Mouse (Mus musculus): ENCODE data around the gene Krtcap2. TPM values are rescaled to one million over a fixed set of nuclear protein-coding genes. Genes with fewer than 3 reads are reported as not detected.
A peak's percentile ranks its signal among the peaks of the same experiment; 100 is the strongest.

Krtcap2 gene
- total RNA-seq, 2 experiments from 2014 or later, result 29.1 to 39.0 TPM

DNA sequence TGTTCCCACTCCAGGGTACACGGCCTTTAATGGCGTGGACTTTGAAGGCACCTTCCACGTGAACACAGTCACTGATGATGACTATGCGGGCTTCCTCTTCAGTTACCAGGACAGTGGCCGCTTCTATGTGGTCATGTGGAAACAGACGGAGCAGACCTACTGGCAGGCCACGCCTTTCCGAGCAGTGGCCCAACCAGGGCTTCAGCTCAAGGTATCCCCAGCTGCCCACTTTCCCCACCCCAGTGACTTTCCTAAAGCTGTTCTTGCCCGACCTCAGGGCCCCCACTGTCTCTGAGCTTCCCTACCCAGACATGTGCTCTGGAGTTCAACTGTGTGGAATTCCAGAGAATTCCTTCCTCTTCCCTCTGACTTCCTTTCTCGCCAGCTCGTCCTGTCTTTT lies 21.0 kb upstream of the Krtcap2 start:
- ATAC-seq (replicated peaks; ENCODE audit: low FRiP score, poor library complexity, severe bottlenecking), result no peak

DNA sequence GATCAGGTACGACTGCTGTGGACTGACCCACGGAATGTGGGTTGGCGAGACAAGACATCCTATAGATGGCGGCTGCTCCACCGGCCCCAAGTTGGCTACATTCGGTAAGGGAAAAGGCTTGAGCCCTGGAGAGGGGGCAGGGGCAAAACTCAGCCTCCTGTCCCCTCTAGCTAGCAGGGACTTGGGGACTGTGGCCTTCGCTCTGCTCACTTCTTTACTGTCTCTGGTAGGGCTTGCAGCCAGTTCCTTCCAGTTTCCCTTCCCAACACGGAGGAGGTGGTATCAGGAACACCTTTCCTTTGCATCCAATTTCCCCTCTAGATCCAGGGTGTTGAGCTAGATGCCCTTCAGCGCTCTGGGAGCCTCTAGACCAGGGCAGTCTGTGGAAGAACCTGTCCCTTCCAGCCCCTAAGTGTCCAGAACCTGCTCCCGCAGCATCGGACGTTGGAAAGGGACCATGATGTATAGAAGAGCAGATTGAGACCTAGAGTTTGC lies 20.4 kb upstream of the Krtcap2 start:
- no peak for ATAC-seq (replicated peaks; ENCODE audit: low FRiP score, poor library complexity, severe bottlenecking)

DNA sequence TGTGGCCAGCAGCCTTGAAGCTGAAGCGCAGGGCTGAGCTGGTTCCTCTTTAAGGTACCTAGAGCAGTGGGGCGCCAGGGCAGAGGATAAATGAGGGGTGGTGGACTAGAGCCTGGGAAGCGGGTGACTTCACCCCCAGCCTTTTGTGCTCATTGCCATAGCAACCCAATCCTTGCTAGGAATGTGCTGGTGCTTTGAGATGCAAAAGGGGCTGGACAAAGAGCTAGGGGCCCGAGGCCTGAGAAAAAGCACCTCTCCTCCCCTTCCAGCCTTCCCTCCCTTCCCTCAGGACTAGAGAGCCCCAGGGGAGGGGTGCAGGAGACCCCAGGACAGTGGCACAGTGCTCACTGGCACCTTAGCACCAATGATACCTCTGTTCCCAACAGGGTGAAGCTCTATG lies 19.8 kb upstream of the Krtcap2 start:
- ATAC-seq (replicated peaks; ENCODE audit: low FRiP score, poor library complexity, severe bottlenecking), result no peak

DNA sequence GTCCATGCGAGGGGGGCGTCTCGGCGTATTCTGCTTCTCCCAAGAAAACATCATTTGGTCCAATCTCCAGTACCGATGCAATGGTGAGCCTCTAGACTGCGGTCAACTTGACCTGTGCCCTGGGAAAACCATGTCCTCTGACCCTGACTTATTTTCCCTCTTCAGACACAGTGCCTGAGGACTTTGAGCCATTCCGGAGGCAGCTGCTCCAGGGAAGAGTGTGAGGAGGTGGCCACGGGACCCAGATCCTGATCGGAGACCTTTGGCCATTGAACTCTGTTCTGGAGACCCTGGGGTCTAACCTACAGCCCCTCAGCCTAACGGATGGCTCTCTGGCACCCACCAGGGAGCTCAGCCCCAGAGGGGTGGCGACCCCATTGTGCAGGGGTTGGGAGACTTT lies 19.4 kb upstream of the Krtcap2 start:
- no peak for ATAC-seq (replicated peaks; ENCODE audit: low FRiP score, poor library complexity, severe bottlenecking)

DNA sequence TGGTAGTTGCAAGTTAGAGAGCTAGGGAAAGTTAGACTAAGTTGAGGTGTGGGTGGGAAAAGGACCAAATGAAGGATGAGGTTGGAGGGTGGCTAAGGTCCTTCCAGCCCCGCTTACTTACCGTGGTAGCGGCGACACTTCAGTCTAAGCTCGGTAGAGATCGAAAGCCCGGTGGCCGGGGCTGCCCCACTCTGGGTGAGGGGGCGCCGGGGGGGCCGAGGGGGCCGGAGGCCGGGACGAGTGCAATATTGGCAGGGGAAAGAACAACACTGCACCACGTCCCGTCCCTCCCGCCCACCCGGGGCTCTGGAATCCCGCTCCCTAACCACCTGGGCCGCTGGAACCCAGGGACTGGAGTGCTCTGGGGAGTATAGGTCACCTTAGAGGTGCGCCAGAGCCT lies 18.9 kb upstream of the Krtcap2 start, which contains the start of gene Mtx1:
TSS of gene Mtx1 (minus strand) at position 189 of the 400 bp plus-strand sequence.
- ATAC-seq (replicated peaks; ENCODE audit: low FRiP score, poor library complexity, severe bottlenecking), result no peak

DNA sequence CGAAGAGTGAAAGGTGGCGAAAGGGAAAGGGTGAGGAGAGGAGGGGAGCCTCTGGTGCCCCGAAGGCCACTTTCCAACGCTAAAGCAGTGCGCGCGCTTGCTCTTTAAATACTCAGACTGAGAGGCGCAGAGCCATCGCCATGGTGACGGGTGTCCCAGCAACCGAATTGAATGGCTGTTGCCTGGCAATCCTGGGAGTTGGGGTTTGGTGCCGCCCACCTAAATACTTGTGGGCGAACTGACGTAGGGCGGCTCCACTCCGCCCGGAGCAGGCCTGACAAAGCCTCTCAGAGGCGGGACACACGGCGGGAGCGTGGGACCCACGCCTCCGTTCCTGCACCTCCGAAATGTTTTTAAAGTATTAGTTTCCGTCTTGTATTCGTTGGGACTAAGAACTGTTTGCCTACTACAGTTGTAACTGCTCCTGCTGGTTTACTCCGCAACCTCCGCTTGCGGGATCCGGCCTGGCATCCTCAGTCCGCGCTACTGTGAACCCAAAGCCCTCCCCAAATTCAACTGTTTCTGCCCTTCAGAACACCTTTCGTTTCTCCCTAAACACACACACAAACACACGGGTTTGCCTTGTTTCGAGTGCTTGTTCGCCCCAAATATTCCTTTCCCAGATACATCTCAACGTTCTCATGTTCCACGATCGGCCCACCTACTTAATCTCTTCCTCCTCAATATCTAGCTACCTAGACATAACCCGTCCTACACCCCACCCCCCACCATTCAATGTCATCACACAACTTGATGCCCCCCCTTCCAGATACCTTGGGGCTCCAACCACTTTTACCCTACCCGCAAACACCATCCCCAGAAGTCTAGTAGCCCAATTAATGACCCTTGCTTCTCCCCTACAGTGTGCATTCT lies 18.2 kb upstream of the Krtcap2 start:
- no peak for ATAC-seq (replicated peaks; ENCODE audit: low FRiP score, poor library complexity, severe bottlenecking)

DNA sequence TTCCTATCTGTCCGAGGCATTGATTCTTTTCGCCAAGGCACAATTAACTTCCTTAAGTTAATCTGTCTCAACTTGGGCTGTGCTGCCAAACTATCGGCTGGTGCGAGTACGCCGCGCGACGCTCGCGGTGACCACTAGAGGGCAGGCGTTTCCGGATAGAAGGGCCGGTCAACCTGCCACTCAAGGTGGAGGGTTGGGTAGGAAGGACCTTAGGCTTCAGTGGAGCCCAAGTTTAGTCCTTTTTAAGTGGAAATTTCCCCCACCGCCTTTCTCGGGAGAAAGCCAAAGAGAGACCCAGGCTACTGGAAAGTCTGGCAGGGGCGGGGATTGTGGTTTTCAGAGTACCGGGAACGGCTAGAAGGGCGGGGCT lies 17.6 kb upstream of the Krtcap2 start:
- peak; percentile 76 for ATAC-seq (replicated peaks; ENCODE audit: low FRiP score, poor library complexity, severe bottlenecking)

DNA sequence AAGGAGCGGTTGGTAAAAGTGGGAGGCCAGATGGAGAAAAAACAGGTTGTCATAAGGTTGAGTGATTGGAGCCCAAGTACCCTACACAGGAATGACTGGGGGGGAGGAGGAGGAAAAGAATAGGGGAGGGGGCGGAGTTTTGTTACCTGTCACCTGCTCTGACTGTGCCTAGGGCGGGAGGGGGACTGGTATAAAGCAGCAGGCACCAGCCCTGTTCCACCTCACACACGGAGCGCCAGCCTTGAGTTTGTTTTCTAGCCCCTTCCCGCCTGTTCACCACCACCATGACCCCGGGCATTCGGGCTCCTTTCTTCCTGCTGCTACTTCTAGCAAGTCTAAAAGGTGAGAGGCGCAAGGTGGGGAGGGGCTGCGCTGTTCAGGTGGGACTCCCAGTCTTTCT lies 16.9 kb upstream of the Krtcap2 start, which contains the start of gene Muc1:
TSS of gene Muc1 (plus strand) at position 222 of the 400 bp plus-strand sequence.
- no peak for ATAC-seq (replicated peaks; ENCODE audit: low FRiP score, poor library complexity, severe bottlenecking)

DNA sequence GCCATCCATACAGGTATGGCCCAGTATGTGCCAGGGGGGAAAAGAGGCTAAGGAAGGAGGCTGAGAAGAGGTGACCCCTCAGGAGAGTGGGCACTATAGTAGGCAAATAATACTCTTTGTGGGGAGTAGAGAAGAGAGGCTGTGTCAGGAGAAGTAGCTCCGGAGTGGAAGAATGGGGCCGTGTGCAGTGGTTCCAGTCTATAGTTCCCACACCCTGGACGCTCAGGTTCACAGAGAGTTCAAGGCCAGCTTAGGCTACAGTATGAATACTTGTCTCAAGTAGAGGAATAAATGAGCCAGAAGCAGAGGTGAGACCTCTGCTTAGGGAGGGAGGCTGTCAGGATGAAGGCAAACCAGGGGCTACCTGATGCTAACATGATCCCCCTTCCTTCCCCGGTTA lies 16.5 kb upstream of the Krtcap2 start:
- no peak for ATAC-seq (replicated peaks; ENCODE audit: low FRiP score, poor library complexity, severe bottlenecking)

DNA sequence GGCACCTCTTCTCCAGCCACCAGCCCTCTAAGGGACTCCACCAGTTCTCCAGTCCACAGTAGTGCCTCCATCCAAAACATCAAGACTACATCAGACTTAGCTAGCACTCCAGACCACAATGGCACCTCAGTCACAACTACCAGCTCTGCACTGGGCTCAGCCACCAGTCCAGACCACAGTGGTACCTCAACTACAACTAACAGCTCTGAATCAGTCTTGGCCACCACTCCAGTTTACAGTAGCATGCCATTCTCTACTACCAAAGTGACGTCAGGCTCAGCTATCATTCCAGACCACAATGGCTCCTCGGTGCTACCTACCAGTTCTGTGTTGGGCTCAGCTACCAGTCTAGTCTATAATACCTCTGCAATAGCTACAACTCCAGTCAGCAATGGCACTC lies 15.2 kb upstream of the Krtcap2 start:
- ATAC-seq (replicated peaks; ENCODE audit: low FRiP score, poor library complexity, severe bottlenecking), result no peak

DNA sequence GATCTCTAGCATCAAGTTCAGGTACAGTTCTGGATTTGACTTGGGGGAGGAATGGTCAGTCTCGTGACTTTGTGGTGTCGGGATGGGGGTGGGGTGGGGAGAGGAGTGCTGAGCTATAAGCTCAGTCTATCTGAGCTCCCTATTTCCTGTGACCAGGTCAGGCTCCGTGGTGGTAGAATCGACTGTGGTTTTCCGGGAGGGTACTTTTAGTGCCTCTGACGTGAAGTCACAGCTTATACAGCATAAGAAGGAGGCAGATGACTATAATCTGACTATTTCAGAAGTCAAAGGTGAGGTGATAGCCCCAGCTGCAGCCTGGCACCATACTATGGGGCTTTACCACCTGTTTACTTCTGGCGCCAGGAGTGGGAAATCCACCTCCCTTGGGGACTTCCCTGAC lies 14.4 kb upstream of the Krtcap2 start:
- ATAC-seq (replicated peaks; ENCODE audit: low FRiP score, poor library complexity, severe bottlenecking), result no peak

DNA sequence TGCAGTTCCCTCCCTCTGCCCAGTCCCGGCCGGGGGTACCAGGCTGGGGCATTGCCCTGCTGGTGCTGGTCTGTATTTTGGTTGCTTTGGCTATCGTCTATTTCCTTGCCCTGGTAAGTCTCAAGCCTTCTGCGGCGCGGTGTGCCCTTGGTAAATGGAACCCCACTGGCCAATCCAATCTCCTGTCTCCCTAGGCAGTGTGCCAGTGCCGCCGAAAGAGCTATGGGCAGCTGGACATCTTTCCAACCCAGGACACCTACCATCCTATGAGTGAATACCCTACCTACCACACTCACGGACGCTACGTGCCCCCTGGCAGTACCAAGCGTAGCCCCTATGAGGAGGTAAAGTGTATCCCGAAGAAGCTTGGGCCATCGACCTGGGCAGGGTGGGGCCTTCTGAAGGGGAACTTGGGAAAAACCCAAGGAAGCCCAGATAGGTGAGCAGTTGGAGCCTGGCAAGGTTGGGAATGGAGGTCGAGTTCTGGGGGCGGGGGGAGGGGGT lies 13.9 kb upstream of the Krtcap2 start:
- ATAC-seq (replicated peaks; ENCODE audit: low FRiP score, poor library complexity, severe bottlenecking), result no peak

DNA sequence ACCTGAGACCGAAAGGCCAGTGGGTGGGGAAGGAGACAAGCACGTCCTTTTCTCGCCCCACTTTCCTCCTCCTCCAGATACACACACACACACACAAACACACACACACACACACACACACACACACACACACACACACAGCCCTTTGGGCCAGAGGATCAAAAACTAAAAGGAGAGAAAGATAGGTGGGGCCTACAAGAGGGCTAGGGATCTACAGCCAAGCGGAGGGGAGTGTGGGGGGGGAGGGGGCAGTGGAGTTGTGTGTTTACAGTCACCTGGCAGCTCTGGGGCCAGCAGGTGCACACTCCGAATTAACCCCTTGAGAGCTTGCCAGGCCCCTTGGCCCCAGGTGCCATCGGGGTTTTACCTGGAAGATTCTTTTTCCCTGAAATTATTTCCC lies 13.2 kb upstream of the Krtcap2 start:
- no peak for ATAC-seq (replicated peaks; ENCODE audit: low FRiP score, poor library complexity, severe bottlenecking)

DNA sequence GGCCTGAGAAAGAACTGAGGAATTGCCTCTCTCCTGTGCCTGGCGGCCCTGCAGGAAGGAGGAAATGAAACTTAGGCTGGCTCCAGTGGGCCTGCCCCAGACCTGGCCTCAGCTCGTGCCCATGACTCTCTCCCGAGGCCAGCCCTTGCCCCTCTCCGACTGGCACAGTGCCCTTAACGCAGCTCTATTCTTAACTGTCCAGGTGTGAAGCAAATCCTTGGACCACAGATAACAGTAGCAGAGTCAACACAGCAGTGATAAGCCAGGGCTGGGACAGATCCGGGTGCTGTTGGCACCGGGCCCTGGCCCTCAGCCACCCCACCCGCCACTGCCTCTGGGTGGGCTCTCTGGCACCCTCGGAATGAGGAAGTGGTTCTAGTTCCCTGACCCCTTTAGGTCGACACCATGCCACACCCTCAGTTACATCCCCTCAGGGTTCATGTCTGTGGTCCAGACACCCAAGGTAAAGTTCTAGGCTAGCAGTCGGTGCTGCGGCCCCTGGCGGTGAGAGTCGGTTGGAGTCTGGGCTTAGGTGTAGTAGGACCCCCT lies 12.1 kb upstream of the Krtcap2 start:
- ATAC-seq (replicated peaks; ENCODE audit: low FRiP score, poor library complexity, severe bottlenecking), result no peak

DNA sequence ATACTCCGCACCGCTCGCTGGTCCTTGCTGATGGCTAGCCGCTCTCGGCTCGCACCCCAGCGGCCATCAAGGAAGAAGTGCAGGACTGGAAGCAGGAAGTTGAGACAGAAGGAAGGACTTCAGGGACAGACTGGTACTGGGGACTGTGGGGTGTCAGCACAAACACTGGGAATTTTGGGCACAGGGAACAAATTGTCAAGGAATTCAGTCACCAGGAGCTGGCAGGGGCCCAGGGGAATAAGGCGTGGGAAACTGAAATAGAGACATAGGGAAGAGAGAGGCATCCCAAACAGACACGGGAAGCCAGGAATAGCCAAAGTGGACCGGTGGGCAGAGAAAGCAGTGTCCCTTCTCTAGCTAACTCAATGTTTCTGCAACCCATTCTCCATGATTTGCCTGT lies 9.2 kb upstream of the Krtcap2 start:
- no peak for ATAC-seq (replicated peaks; ENCODE audit: low FRiP score, poor library complexity, severe bottlenecking)

DNA sequence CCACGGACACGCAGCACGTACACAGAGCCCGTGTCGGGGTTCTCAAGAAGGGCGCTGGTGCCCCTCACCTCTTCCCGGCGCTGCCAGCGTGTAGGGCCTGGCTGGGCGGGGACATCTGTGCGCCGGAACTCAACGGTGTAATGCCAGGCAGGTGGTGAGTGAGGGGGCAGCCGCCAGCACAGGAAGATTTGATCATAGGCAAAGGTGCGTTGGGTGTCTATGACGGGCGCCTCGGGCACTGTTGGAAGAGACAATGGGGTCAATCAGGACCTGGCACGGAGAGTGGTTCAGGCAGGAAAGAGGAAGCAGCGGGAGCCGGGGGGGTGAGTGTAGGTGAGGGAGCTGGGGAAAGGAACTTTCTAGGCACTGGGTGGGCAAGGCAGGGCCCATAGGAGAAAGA lies 8.1 kb upstream of the Krtcap2 start:
- no peak for ATAC-seq (replicated peaks; ENCODE audit: low FRiP score, poor library complexity, severe bottlenecking)

DNA sequence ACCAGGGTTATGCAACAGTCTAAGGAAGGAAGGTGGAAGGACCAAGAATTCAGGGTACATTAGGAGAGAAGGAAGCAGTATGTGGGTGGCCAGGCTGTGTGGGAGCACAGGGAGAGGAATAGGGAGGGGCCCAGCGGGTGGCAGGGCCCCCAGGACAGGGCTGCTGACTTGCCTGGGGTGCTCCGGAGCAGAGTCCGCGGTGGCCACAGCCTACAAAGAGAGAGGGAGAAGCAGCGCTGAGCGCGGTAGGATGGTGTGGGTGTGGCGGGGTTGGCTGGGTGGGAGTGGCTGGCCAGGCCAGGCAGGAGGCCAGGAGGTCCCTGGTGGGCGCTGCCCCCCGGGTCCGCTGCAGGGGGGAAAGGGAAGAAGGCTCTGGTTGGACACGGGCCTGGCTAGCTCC lies 7.3 kb upstream of the Krtcap2 start:
- ATAC-seq (replicated peaks; ENCODE audit: low FRiP score, poor library complexity, severe bottlenecking), result no peak

DNA sequence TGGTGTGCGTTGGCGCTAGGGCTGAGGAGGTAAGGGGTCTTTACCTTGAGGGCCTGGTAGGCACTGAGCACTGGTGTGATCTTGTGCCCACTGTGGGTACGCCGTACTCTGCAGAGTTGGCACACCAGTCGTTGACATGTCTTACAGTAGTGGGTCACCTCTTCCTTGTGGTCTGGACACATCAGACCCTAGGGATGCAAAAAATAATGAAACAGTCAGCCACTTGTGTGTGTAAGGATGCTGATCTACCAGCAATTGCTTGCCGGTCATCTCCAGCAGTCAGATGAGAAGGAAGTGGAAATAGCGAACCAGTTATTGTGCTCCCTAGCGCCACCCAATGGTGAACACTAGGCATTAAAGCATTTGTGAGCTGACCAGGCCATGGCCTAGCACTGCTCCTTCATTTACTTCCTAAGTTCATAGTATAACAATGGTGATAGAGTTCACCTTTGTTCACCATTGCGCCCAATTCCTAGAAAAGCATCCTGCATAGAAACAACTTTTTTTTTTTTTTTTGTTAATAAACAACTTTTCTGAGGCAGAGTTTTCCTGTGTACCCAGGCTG lies 3.4 kb upstream of the Krtcap2 start:
- no peak for ATAC-seq (replicated peaks; ENCODE audit: low FRiP score, poor library complexity, severe bottlenecking)

DNA sequence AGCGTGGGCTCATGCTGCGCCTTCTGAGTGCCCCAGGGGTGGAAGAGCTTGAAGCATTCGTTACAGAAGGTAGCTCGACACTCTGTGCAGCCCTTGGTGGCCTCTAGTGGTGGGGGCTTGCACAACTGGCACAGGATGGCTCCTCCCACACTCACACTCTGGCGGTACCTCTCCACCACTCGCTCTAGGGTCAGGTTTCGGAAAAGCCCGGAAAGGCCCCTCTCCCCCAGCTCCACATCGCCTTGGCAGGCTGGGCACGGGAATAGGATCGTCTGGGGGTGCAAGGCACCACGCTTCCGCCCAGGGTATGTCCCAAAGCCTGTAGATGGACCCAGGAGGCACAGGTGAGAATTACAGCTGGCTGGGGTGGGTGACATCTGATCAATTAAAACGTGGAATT lies 2.2 kb upstream of the Krtcap2 start:
- no peak for ATAC-seq (replicated peaks; ENCODE audit: low FRiP score, poor library complexity, severe bottlenecking)

DNA sequence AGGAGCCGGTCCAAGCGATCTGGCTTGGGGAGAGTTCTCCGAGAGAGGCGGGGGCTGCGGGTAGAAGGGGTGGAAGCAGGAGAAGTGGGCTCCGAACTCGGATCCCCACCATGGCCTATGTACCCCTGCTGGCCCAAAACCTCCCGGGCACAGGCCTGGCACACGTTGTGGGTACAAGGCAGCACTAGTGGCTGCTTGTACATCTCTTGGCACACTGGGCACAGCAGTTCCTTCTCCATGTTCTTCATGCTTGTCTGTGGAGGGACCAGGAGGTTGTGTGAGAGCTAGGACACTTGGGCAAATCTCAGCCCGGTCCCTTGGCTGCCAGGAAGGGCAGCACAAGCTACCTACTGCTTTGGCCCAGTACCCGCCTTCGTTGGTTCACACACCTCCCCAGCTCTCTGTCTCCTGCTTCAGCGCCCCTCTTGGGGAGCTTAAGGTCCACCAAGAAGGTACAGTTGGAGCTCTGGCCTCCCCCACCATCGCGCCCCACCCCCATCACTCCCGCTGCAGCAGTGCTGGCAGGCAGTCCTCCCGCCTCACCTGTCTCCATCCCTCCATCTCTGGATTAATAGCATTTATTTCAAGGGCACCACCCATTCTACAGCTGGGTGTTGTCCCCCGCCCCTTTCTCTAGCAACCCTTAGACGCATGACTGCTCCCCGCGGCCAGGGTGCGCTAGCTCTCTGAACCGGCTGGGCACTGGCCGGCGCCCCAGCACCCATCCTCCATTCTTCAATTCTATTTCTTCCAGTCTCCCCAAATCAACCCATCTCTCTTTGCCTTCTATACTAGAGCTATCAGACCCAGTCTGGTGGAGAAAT lies 1.4 kb upstream of the Krtcap2 start:
- no peak for ATAC-seq (replicated peaks; ENCODE audit: low FRiP score, poor library complexity, severe bottlenecking)
